Mouse (Mus musculus): ENCODE results near the gene Itpr1.
A peak's percentile ranks its signal among the peaks of the same experiment; 100 is the strongest.

Itpr1 gene

DNA sequence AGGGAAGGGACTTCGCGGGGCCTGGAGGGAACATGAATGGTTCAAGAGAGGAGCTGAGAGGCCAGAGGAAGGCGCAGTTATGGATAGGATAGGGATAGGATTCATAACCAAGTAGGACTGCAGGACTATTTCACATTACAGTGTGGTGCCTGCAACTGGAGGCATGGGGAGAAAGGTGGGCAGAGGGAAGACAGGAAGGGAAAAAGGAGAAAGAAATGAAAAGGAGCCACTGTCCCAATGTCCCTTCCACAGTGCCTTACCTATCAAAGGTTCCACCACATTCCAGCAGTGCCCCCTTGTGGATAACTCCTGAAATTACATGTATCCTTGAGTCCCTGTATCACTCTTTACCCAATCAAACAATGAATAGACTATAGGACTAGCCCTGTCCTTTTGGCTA, 195.2 kb downstream of the Itpr1 start:
- DNase-seq = peak; percentile 68

DNA sequence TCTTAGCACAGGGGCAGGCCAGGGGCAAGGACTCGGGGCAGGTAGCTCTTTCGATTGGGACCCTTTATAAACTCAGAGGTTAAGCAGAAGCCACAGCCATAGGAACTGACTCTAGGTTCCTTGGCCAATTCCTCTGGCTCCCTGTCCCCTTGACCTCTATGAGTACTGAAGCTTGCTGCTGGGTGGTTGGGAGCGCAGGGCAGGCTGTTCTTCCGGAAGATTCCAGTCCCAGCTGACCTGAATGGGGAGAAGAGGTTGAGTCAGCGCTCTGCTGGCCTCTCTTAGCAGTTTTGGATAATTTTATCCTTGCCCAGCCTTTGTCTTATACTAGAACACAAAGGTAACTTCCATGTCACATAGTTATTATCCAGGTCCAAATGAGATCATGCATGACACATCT, 195.8 kb downstream of the Itpr1 start:
- no peak for DNase-seq

DNA sequence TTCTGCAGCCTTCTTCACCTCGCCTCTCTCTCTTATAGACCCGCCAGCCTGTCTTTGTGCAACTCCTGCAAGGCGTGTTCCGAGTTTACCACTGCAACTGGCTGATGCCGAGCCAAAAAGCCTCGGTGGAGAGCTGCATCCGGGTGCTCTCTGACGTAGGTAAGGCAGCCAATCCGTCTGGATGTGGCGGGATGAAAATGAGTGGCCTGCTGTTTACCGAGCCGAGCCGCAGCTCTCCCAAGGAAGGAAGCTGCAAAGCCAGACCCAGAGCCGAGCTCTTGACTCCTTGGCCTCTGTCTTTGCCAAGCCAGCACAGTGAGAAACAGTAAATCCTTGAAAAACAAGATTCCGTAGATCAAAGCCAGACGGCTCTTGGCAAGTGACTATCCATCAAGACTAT, 197.9 kb downstream of the Itpr1 start:
- peak; percentile 80 for DNase-seq

DNA sequence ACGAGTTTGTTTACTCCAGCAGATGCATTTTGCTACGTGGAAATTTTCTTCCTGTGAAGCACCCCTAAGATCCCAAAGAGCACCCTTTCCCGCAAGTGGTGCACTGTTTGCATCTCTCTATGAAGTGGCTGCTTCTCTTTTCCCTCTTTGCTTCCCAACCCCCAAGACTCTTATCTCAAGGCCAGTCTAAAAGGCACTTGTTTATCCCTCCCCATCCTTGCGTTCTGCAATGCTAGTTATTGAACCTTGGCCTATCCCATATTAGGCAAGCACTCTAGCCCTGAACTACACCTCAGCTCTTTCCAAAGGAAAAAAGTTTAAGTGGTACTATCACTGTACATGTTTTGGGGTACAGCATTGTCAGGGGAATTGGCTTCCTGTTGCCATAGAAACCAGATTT, 198.3 kb downstream of the Itpr1 start:
- DNase-seq = no peak

DNA sequence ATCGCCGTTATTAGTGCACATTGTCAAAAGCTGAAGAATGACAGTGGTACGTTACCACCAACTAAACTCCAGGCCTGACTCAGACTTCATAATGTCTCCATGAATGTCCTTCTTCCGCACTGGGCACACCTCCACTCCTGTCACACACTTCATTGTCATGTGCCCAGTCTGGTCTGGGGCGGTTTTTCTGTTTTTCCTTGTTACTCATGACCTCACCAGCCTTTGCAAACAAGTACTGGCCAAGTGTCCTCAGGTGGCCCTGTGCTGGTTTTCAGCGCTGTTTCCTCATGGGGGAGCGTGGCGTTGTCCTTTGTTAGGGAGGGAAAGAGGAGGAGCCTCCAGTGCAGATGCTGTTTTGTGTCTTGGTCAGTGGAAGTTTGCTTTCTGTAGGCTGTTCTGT, 200.1 kb downstream of the Itpr1 start:
- peak; percentile 38 for DNase-seq

DNA sequence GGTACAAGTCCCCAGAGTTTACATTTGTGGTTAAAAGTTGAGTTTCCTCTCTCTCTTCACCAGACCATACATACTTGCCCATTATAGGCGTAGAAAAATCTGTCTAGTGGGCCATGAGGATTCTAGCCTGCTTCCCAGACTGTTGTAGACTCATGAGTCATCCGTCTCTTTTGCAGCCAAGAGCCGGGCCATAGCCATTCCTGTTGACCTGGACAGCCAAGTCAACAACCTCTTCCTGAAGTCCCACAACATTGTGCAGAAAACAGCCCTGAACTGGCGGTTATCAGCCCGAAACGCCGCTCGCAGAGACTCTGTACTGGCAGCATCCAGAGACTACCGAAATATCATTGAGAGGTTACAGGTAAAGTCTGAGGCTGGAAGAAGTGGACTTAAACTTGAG, 200.7 kb downstream of the Itpr1 start:
- DNase-seq = no peak

DNA sequence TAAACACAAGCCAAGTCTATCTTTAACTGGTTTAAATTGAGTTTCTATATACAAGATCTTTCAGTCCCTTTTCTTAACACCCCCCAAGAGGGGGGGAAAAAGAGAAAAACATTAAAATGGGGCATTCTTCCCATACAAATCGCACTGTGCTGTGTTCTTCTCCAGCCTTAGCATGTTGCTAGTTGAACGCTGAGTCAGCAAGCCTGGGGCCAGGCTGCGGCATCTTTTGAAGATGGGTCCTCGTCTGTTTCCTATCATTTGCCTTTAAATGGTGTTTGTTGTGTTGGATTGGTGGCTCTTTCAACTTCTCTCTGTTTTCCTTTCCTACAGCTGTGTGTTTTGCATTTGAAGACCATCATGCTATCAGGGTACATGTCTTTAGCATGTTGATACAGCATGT, 203.0 kb downstream of the Itpr1 start:
- no peak for DNase-seq

DNA sequence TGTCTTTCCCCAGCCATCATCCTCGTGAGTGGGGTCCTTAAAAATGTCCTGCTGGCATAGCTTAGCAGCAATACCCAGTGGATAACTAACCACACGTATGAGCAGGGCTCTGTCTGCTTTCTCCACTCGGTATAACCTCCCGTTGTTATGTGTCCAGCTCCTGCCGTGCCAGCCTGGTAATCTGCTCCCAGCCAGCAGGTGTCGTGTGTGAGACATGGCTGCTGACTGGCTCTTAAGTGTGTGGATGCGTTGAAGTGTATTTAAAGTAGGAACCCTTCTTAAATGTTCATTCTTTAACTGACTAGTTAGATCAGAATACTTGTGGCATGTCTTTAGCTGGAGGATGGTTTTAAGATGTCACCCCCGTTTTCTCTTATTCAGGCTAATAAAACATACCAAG, 204.6 kb downstream of the Itpr1 start:
- DNase-seq = peak; percentile 72

DNA sequence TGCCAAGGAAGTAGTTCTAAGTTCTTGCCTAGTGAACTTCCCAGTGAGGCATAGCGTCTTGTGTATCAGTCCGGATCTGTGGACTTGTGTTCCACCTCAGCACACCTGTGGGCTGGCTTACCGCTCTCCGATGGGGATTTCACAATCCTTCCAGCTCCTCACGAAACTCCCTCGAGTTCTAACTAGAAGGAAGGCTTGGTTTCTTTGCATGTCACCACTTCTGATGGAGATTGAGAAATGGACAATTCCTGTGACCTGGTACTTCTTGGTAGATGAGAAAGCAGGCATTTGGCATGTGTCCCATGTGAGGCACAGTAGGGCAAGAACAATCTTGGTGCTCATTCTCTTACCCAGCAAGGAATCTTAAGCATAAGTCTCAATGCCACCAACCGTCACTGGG, 205.3 kb downstream of the Itpr1 start:
- peak; percentile 21 for DNase-seq

DNA sequence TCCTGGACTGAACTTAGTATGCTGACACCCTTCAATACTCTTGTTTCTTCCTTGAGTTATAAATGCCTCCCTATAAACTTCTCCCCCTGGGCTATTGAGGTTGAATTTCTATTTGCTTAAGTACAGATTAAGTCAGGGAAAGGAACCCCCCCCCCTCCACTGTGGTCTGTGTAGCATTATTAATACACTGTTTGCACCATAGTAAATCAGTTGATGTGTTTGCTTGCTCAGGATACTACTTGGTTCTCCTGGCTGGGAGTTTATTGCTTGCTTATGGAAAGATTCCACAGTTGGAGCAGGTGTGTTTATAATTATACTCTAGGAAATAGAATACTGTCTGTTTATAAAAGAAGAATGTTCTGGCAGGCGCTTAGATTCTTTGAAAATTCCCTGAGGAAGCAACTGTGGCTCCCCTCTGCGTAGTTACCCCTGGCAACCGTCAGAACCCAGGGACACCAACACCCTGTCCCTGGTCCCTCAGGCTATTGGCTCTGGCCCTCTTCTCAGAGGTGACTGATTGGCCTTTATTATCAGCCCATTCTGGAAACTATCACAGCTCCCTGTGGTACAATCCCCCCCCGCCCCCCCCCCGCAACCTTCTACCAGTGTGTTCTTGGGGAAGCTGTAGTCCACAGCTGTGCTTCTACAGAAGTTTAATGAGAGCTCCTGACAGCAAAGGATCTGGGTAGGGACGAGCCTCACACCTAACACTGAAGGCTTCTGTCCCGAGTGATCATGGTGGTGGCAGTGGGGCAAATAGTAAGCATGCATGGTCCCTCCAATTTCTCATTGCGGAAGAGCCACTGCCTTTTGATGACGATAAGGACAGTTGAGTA, 212.1 kb downstream of the Itpr1 start:
- DNase-seq = no peak

DNA sequence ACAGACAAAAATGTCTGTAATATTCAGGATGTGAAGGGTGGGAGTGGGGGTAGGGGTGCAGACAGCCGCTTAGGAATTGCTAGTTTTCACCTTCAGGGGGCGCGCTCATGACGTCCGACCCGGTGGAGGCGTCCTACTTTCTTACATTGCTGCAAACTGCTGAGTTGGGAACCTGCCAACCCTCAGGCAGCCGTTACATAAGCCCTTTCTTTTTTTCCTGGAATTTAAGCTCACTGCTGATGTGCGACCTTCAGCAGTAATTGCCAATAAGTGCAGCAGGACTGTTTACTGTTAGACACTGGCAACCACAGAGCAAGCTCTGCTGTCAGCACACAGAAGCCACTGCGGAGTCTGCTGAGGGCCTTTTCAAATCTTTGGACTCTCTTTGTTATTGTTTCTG, 213.9 kb downstream of the Itpr1 start:
- DNase-seq = peak; percentile 92

DNA sequence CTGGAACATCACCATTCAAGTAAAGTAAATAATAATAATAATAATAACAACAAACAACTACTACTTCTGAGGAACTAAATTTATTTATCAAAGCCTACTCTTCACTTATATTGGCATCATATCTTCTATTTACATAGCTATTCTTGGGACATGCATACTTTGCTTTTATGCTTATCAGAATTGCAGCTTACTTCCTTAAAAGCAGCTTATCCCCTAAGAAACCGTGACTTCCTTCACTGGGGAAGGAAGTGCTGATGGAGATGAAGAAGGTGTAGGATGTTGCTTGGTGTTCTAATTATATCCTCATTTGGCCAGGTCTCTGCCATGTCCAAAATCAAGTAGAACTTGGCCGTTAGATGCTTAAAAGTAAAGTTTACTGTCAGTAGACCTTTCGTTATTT, 215.5 kb downstream of the Itpr1 start:
- DNase-seq = no peak

DNA sequence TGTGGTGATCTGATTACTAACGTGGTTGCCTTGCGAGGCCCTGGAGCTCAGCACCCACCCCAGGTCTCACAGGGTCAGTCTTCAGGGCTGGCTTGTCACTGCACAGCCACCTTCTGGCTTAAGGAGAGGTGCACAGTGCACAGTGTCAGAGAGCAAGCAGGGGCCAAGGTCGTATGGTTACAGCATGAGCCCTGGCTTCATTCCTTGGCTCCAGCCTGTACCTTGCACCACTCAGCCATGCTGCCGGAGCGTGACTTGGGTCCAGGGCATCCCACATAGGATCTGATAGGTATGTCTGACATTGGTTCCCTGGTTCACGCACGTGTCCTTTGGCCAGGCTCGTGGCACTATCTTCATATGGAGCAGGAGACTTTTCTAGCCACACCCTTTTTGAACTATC, 217.1 kb downstream of the Itpr1 start:
- no peak for DNase-seq

DNA sequence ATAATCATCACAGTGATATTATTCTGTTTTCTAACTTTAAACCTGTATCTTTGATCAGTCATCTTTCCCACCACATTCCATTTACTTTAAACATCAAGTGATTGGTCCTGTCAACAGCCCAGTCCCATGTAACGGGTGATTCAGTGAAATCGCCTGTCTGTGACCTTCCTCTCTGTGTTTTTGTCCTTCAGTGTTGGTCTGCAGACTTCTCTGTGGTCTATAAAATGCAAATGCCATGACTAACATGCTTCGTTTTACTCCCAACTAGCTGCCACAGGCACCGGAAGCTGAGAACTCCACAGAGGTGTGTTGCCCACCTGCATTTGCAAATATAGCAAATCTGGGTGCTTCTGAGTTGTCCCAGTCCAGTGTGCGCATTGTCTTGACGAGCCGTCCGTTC, 218.3 kb downstream of the Itpr1 start:
- DNase-seq = no peak

DNA sequence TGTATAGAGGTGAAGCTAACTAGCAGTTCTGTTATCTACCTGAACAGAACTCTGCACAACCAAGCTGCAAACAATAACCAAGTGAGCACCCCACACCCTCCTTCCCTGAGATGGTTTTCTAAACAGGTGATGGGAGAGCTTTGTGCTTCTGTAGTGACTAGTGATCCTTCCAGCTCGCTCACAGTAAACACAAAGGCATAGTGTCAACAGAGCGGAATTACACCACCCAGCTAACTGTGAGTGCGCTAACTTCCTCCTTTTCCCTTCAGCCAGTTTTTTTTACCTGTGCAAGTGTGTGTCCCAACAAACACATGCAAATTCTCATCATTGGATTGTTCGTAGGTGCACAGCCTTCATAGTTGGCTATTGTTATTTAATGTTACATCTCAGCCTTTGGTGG, 219.9 kb downstream of the Itpr1 start:
- no peak for DNase-seq

DNA sequence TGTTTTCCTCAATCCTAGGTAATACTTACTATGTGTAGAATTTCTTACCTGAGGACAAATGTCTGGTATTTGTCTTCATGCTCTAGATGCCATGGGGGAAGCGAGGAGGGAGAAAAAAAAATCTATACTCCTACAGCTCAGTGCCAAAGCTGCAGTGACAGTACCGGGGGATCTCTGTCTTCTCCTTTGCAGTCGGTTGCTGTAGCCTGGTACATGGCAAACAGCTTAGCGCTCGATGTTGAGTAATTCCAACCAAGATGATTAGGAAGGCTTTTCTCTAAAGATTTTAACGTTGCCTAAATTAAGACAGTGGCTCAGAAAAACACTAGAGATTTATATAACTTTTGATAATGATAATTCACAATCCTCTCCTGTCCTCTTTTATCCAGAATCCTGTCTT, 221.9 kb downstream of the Itpr1 start:
- no peak for DNase-seq

DNA sequence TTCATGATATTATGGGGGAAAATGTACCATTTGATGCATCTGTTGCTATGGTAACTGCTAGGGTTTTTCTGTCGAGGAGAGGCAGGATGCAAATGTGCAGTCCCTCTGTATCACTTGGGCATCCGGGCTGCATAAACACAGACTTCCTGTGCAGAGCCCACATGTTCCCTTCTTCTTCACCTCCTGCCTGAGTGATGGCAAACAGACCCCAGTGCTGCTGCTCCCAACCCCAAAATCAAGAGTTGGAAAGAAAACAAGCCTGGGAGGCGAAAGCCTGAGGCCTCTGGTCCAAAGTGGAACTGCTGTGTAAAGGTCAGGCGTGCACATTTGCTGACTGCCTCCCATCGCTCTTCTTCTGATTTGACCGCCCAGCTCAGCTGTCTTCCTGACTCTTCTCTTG, 222.6 kb downstream of the Itpr1 start:
- DNase-seq = no peak

DNA sequence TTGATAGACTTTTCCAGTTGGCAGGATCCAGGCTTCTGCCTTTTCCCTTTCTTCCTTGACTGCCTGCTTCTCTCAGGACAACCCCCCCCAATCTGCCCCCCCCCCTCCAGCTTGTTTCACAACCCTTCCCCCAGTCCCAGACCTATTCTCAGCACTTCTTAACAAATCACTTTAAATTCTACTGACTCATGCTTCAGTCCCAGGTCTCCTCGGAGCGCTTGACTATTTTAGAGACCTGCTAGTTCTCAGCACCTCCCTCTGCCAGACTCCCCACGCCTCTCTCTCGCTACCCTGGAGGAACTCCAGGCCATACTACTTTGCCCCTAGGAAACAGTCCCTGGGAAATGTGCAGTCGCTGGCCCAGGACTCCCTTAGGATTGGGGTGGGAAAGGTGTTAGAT, 223.7 kb downstream of the Itpr1 start:
- DNase-seq = no peak

DNA sequence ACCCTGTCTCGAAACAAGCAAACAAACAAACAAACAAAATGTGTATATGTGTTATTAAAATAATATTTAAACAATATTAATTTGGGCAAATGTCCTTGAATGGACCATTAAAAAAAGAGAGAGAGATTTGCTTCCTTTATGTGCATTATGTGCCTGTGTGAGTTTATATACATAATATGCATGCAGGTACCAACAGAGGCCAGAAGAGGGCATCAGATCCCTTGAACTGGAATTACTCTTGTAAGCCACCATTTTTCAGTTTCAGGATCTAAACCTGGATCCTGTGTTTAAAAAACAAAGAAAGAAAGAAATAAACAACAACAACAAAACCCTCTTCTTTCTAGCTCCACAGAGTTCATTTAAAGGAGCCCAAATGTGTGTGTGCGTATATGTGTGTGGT, 228.4 kb downstream of the Itpr1 start:
- no peak for DNase-seq

DNA sequence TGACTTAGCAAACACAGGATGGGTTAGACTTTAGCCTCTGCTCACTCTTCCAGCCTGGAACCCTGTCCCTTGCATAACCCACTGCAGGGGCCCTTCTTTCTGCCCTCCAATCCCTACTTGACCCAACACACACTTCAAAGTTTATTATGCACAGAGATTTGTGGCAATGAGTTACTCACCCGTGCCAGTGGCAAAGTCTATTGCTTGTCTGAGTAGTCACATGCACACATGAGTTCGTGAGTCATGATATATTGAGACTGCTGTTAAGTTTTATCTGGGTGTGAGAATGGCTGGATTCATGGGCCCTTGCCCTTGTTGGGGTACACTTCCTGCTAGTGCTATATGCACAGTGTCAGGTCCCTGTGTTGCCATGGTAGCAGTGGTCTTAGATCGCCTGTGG, 229.4 kb downstream of the Itpr1 start:
- DNase-seq = no peak

DNA sequence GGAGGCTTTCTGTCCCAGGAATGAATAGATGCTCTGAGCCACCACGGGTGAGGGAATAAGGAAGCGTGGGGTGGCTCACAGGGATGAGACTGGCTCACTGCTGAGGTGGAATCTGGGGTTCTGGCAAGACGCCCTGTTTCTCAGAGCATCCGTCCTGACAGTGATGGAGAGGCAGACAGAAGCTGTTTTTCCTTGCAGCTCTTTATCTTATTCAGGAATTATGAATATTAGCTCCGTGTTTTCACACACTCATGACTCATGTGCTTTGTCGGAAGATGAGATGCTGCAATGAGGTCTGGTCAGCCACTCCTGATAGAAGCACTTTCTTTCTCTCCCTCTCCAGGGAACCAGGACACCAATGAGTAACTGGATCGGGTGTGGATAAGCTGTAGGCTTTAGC, 231.5 kb downstream of the Itpr1 start:
- no peak for DNase-seq

DNA sequence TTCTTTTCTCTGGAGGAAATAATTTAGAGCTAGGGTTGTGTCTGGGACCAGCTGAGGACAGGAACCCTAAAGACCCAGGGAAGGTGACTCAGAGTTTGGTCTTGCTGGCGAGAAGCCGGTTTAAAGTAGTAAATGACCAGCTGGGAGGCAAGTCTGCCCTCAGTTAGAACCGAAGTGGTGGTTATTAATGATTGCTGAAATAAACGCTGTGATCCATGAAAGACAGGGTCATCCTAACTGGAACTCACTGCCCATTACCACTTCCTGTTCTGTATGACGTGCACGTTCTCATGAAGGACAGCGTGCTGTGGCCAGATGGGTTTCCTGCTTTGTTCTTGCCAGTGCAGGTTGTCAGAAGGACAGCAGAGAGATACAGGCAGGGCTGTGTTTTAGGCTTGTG, 232.1 kb downstream of the Itpr1 start:
- no peak for DNase-seq

DNA sequence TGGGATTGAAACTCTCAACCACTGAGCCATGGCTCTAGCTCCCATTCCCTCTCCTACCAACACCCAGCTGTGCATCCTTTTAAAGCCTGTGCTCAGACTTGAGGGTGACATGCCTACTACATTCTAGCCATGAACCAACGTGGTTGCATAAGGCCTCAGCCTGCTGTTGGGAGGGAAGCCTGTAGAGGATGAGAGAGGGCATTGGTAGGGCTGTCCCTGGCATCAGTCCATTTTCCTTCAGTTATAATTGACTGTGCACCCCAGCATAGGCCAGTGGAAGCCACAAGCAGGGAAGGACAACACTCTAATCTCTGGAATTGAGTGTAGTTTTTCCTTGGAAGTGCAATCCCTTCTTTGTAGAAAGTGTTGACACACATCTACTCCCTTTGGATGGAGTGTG, 233.9 kb downstream of the Itpr1 start:
- DNase-seq = no peak

DNA sequence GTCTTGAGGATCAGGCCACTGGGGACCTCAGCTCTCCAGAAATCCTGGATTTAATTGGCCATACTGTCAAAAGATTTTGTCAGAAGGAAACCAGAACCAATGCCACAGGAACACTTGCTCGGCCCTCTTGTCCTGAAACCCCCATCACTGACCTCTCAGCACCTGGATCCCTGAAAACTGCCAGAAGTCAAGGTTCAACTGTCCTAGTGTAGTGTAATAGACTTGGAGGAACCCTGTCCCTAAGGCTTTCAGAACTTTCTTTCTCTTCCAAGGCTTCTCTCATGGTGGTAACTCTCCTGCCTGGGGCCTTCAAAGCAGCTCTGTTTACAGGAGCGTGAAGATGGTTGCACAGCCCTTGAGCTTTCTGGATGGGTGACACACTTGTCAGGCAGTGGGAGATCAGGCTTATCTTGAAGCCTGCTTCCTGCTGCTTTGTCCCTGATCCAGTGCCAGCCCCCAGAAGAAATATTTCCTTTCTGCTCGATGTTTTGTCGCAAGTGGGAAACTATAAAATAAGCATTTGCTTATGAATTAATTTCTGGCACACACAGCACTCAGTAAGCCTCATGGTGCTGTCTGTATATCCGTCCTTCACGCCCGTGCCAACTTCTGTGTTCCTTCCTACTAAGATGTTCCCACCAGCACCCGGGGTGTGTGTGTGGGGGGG, 234.4 kb downstream of the Itpr1 start:
- DNase-seq = peak; percentile 56
